Mouse (Mus musculus) hindlimb bud, embryonic 11.5 days (tissue): ENCODE measurements around the gene Taf10.

Experiments used
- DNase-seq: peaks from one replicate; pipeline ENCODE4 v3.0.0-alpha.2; 2012; ENCODE audit warnings: low read depth, low spot score; ENCODE audit errors: extremely low spot score

Taf10 gene

GRCm38 (mm10) chr7:105743926-105744590, at the start of gene Taf10:
Taf10 (minus strand) TSS chr7:105744361.
- DNase-seq = no peak

- DNase-seq = no peak
Measured at GRCm38 (mm10) chr7:105793701-105794100, 49.5 kb upstream of the Taf10 start.

DNA sequence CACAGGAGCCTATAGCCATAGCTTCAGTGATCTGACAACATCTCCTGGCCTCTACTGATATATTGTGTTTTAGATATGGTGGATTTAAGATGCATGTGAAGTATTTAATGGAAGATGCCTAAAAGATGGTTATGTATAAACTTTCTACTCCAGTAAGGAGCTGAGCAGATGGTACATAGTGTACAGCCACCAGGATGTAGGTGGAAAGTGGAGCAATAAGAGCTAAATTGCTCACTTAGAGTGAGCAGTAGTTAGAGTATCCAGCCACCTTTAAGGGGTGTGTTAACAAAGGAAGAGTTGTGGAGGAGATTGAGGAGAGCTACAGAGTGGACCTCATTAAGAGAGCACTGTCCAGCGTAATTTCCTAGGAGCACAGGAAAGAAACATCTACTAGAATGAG, 47.0 kb upstream of the Taf10 start:
- DNase-seq = no peak

DNA sequence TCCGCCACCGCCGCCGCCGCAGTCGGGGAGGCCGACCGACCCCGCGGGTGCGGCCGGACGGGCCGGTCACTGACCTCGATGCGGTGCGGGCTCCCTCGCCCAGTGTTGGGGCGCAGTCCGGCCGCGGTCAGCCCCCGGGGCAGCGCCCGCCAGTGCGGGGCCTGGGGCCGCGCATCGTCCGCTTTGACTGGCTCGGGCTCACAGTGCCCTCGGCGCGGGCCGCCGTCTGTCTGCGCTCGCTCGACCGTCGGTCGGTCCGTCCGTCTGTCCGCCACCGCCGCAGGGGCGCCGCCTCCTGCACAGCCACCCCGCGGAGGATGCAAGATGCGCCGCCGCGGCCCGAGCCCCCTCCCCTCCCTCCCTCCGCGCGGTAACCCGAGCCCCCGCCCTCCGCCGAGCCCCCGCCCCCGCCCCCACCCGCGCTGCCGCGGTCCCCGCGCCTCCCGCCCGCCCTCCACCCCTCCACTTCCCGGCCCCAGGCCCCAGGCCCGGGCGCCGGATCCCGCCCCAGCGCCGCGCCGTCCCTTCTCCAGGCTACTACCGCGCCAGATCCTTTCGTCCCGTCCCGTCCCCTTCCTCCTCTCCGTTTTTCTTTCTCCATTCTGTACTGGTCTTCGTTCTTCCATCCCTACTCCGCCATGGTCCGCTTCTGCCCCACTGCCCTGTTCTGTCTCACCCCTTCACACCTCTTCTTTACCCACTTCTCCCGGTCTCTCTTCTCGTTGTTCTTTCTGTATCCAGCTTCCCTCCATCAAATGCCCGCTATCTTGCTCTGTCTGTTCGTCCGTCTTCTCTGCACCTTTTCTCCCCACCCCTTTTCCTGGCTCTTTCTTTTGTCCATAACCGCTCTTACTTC, 43.4 kb upstream of the Taf10 start, which contains the start of gene Dchs1:
Dchs1 (minus strand) TSS at position 370 of the 856 bp plus-strand sequence.
- DNase-seq = no peak

- DNase-seq = no peak
Measured at GRCm38 (mm10) chr7:105786506-105787284, 42.5 kb upstream of the Taf10 start.

GRCm38 (mm10) chr7:105784556-105784955, 40.4 kb upstream of the Taf10 start:
- DNase-seq = no peak

GRCm38 (mm10) chr7:105783861-105784260, 39.7 kb upstream of the Taf10 start:
- DNase-seq = no peak

- DNase-seq = no peak
Measured at GRCm38 (mm10) chr7:105778553-105779265, 34.5 kb upstream of the Taf10 start.

- peak; percentile 93 for DNase-seq
Measured at GRCm38 (mm10) chr7:105777797-105778552, 33.8 kb upstream of the Taf10 start.

- no peak for DNase-seq
Measured at GRCm38 (mm10) chr7:105777316-105777715, 33.2 kb upstream of the Taf10 start.

GRCm38 (mm10) chr7:105776026-105776425, 31.9 kb upstream of the Taf10 start:
- no peak for DNase-seq

- no peak for DNase-seq
Measured at GRCm38 (mm10) chr7:105774661-105775060, 30.5 kb upstream of the Taf10 start.

DNA sequence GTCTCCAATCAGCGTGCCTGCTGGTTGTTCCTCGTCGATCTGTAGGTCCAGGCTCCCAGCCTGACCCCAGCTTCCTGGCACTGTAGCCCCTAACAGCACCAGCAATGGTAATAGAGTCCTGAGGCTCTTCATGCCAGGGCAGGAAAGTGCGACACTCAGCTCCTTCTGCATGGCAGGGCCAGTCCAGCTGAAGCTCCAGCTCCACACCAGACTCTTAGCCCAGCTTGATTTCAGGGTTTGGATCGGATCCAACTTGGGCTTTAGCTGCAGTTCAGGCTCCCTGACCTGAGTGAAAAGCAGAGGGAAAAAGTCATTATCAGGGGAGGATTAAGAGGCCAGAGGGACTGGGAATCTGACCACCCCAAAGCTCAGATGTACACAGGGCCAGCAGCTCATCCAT, 28.9 kb upstream of the Taf10 start:
- DNase-seq = no peak

- DNase-seq = no peak
Measured at GRCm38 (mm10) chr7:105772331-105772730, 28.2 kb upstream of the Taf10 start.

- DNase-seq = no peak
Measured at GRCm38 (mm10) chr7:105769959-105770358, 25.8 kb upstream of the Taf10 start.

DNA sequence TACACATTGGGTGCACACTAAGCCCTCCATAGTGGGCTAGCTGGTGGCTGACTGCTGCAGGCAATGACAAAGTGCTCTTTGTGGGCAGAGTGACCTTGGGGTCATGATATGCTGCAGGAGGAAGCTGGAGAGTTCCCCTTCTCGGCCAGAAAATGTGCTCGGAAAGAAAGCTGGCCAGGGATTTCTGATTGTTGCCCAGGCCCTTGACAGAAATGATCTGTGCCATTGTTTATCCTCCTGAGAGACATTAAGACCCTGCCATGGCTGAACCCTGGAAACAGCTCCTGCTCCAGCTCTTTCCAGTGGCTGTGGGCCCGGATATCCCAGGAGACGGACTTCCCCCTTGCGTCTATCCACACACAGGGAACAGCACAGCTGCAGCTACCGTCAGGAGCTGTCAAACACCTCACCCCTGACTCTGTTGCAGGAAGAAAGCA, 23.6 kb upstream of the Taf10 start:
- no peak for DNase-seq

DNA sequence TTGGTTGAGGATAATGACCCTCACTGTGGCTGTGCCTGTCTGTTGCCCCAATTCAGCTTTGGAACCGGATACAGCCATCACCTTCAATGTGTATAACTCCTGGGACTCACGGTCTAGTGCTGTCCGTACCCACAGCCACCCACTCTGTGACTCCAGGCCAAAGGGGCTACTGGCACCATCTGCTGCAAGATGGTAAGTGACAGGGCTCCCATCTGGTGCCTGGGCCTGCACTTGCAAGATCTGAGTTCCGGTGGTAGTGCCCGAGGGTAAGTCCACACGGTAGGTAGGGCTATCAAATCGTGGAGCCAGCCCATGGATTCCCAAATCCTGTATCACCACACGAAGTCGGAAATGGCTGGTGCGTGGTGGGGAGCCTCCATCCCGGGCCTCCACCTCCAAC, 20.2 kb upstream of the Taf10 start:
- DNase-seq = no peak

DNA sequence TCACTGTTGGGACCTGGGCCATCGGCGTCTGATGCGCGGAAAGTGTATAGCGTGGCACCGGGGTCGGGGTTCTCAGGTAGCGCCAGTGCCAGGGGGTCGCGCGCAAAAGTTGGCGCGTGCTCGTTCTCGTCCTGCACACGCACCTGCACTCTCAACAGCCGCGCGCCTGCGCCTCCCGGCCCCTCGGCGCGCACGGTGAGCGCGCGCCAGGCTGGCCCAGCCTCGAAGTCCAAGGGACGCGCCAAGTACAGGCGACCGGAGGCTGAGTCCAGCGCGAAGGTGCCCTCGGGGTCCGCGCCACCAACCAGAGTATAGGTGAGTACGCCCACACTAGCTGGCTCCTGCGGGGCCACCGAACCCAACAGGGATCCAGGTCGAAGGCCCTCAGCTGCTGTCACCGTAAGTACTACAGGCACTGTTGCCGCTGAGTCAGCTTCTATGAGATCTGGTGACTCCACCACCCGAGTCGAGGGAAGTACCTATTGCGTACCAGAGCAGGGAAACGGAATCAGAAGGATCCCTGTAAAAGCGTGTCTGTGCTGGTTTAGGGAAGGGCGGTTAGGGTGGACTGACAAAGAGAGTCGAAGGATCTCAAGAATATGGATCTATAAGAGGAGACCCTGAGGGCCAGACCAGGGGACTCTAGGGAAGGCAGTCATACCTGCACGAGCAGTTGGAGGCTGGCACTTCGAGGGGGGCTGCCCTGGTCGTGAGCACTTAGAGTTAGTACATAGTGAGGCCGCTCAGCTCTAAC, 18.5 kb upstream of the Taf10 start:
- DNase-seq = no peak

DNA sequence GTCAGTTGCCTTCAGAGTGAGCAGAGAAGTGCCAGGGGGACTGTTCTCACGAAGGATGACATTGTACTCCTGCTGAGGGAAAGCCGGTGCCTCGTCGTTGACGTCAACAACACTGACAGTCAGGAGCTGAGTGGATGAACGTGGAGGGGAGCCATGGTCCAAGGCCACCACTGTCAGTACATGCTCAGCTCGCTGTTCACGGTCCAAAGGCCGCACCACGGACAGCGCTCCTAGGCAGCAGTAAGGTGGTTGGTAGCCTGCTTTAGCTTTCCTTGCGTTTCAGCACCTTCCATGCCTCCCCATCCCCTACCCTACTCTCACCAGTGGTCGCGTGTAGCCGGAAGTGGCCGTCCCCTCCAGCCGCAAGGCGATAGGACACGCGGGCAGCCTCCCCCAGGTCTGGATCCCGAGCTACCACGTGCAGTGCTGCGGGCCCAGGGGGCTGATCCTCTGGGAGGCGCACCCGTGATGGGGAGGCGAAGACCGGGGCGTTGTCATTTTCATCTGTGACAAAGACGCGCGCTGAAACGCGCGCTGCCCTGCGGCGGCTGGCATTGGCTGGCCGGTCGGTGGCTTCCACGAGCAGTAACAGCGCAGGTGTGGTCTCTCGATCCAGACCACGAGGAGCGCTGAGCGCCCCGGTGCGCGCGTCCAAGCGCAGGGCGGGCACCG, 17.8 kb upstream of the Taf10 start:
- DNase-seq = no peak
